Mouse (Mus musculus) bone marrow, adult 2 months (tissue): ENCODE results near the gene Fcamr. TPM values are rescaled to one million over a fixed set of nuclear protein-coding genes. Genes with fewer than 3 reads are reported as not detected.

ENCODE experiments used
- H3K27ac ChIP-seq: fragments of 200-500 bp; 2 replicates; pipeline ENCODE4 v1.5.1; 2012; ENCODE audit warnings: low read depth, mild to moderate bottlenecking, control low read depth, inconsistent platforms, low read length; ENCODE audit not compliant: control insufficient read depth, poor library complexity, insufficient read depth
- H3K4me1 ChIP-seq: fragments of 200-500 bp; 2 replicates; pipeline ENCODE4 v1.6.1; 2011; ENCODE audit warnings: low read length; ENCODE audit not compliant: control insufficient read depth, insufficient read depth
- H3K4me3 ChIP-seq: fragments of 200-500 bp; replicated peaks from 2 replicates; pipeline ENCODE3; 2011; ENCODE audit warnings: mild to moderate bottlenecking, low read depth, low read length, control low read depth; ENCODE audit not compliant: control insufficient read depth
- CTCF ChIP-seq: fragments of 200-500 bp; IDR thresholded peaks from 2 replicates; pipeline ENCODE4 v1.5.1; 2011; ENCODE audit warnings: low read length, control low read depth; ENCODE audit not compliant: control insufficient read depth, insufficient read depth
- POLR2A ChIP-seq: fragments of 200-500 bp; IDR thresholded peaks from 2 replicates; pipeline ENCODE4 v1.6.1; 2011; ENCODE audit warnings: low read depth, mild to moderate bottlenecking, control low read depth, low read length, borderline replicate concordance; ENCODE audit not compliant: control insufficient read depth
- WGBS: fragments of 180-500 bp; shearing (Covaris S2); methylation state at CpG from one replicate; pipeline ENCODE4 v1.1.7; 2018; 5-methylcytosine and 5-hydroxymethylcytosine counted together
- polyA plus RNA-seq: library from polyadenylated mRNA; stranded (reverse); fragments of >200 nt; gene quantifications from 2 replicates; pipeline ENCODE4 v1.2.4, GENCODE M21; 2011; ENCODE audit warnings: low replicate concordance; ENCODE audit not compliant: missing spikeins, insufficient read depth, insufficient read length

Fcamr gene
- polyA plus RNA-seq: not detected in 2 replicates

GRCm38 (mm10) chr1:130800602-130801001 is at the start of gene Fcamr:
TSS of gene Fcamr (plus strand) at chr1:130800902.
- no peak within 1 kb of the TSS for H3K4me3 ChIP-seq
- TF ChIP-seq CTCF: no peak
- TF ChIP-seq POLR2A: no peak
- 78% methylated on average over 8 of the region's 8 CpGs for WGBS

GRCm38 (mm10) chr1:130759689-130760088 is 41.0 kb upstream of the Fcamr start:
- H3K4me1 ChIP-seq: no peaks in the 10 kb centered on the region
- H3K4me3 ChIP-seq: no peak overlapping the region
- no peak overlapping the region for H3K27ac ChIP-seq
- 76% methylated on average over 9 of the region's 9 CpGs for WGBS
- no peak for TF ChIP-seq POLR2A
- no peak for TF ChIP-seq CTCF

More at GRCm38 (mm10) chr1:130800602-130801001, at the start of gene Fcamr:
- no peaks in the 10 kb centered on the region for H3K4me1 ChIP-seq
- no peak within 1 kb of the TSS for H3K27ac ChIP-seq

GRCm38 (mm10) chr1:130761597-130761996 is 39.1 kb upstream of the Fcamr start:
- TF ChIP-seq POLR2A: no peak
- TF ChIP-seq CTCF: no peak
- Histone ChIP-seq H3K4me3 (no peak overlapping the region), H3K4me1 (no peaks in the 10 kb centered on the region), H3K27ac (no peak overlapping the region)
- 67% methylated on average over 1 of the region's 1 CpGs for WGBS

GRCm38 (mm10) chr1:130762045-130762760 is 38.5 kb upstream of the Fcamr start:
- no peak overlapping the region for H3K4me3 ChIP-seq
- TF ChIP-seq CTCF: no peak
- TF ChIP-seq POLR2A: no peak
- 86% methylated on average over 3 of the region's 3 CpGs for WGBS
- H3K27ac ChIP-seq: no peak overlapping the region
- no peaks in the 10 kb centered on the region for H3K4me1 ChIP-seq

- TF ChIP-seq CTCF: no peak
- TF ChIP-seq POLR2A: no peak
- WGBS: 56% methylated on average over 12 of the region's 12 CpGs
- H3K4me1 ChIP-seq: no peaks in the 10 kb centered on the region
- no peak overlapping the region for H3K4me3 ChIP-seq
- no peak overlapping the region for H3K27ac ChIP-seq
These were observed 36.7 kb upstream of the Fcamr start for GRCm38 (mm10) chr1:130764027-130764461.

GRCm38 (mm10) chr1:130767066-130767465 is 33.6 kb upstream of the Fcamr start:
- WGBS: 79% methylated on average over 5 of the region's 5 CpGs
- H3K27ac ChIP-seq: no peak overlapping the region
- no peak for TF ChIP-seq POLR2A
- no peak for TF ChIP-seq CTCF
- no peaks in the 10 kb centered on the region for H3K4me1 ChIP-seq
- H3K4me3 ChIP-seq: no peak overlapping the region

GRCm38 (mm10) chr1:130769925-130770324 is 30.8 kb upstream of the Fcamr start:
- no peak overlapping the region for H3K27ac ChIP-seq
- no peaks in the 10 kb centered on the region for H3K4me1 ChIP-seq
- H3K4me3 ChIP-seq: no peak overlapping the region
- TF ChIP-seq POLR2A: no peak
- no peak for TF ChIP-seq CTCF
- WGBS: 90% methylated on average over 2 of the region's 2 CpGs

GRCm38 (mm10) chr1:130770487-130770886 is 30.2 kb upstream of the Fcamr start:
- Histone ChIP-seq H3K4me3 (no peak overlapping the region), H3K4me1 (no peaks in the 10 kb centered on the region), H3K27ac (no peak overlapping the region)
- 85% methylated on average over 4 of the region's 4 CpGs for WGBS
- no peak for TF ChIP-seq CTCF
- TF ChIP-seq POLR2A: no peak

GRCm38 (mm10) chr1:130770981-130771494 is 29.7 kb upstream of the Fcamr start:
- no peaks in the 10 kb centered on the region; the same call in 1 of the 2 replicates for H3K4me1 ChIP-seq
- WGBS: 67% methylated on average over 3 of the region's 3 CpGs
- no peak overlapping the region for H3K4me3 ChIP-seq
- TF ChIP-seq CTCF: no peak
- no peak for TF ChIP-seq POLR2A
- H3K27ac ChIP-seq: no peak overlapping the region
